Mouse (Mus musculus) adrenal gland, postnatal 25 days (tissue): ENCODE measurements around the gene Card11. TPM values are rescaled to one million over a fixed set of nuclear protein-coding genes. Genes with fewer than 3 reads are reported as not detected.

Experiments
- DNase-seq: peaks from one replicate; pipeline ENCODE4 v3.0.0; 2021; ENCODE audit warnings: mixed read lengths
- long read RNA-seq: library from polyadenylated mRNA; stranded (forward); transcript quantifications from one replicate; pipeline ENCODE4 v2.0.0, GENCODE M21; 2021
- total RNA-seq: library from RNA; stranded (reverse); gene quantifications from 2 replicates; pipeline ENCODE4 v1.2.3, GENCODE M21; 2021

Gene Card11
- total RNA-seq, result 0.30 TPM in 1 of 2 replicates, not detected in the other
- long read RNA-seq, result 0 reads

- no peak for DNase-seq
These were observed at the start of gene Card11 for GRCm38 (mm10) chr5:141000349-141000748. Gene Card11 (minus strand): TSS chr5:141000582.

GRCm38 (mm10) chr5:141047651-141048218 lies 47.4 kb upstream of the Card11 start:
- DNase-seq, result no peak

GRCm38 (mm10) chr5:141044976-141045375 lies 44.6 kb upstream of the Card11 start:
- no peak for DNase-seq

GRCm38 (mm10) chr5:141043654-141044447 lies 43.5 kb upstream of the Card11 start:
- no peak for DNase-seq

GRCm38 (mm10) chr5:141042406-141042805 lies 42.0 kb upstream of the Card11 start:
- no peak for DNase-seq

GRCm38 (mm10) chr5:141040846-141041245 lies 40.5 kb upstream of the Card11 start:
- no peak for DNase-seq

GRCm38 (mm10) chr5:141038342-141038741 lies 38.0 kb upstream of the Card11 start:
- no peak for DNase-seq

- DNase-seq, result no peak
These were observed 35.0 kb upstream of the Card11 start for GRCm38 (mm10) chr5:141035346-141035745.

GRCm38 (mm10) chr5:141034301-141034700 lies 33.9 kb upstream of the Card11 start:
- DNase-seq, result no peak

- DNase-seq, result no peak
These were observed 32.6 kb upstream of the Card11 start for GRCm38 (mm10) chr5:141033001-141033400.

- DNase-seq, result no peak
These were observed 29.0 kb upstream of the Card11 start for GRCm38 (mm10) chr5:141029364-141029763.

- DNase-seq, result no peak
These were observed 25.3 kb upstream of the Card11 start for GRCm38 (mm10) chr5:141025635-141026034.

GRCm38 (mm10) chr5:141024435-141024834 lies 24.1 kb upstream of the Card11 start:
- no peak for DNase-seq

- DNase-seq, result no peak
These were observed 17.7 kb upstream of the Card11 start for GRCm38 (mm10) chr5:141017927-141018700.

- no peak for DNase-seq
These were observed 15.7 kb upstream of the Card11 start for GRCm38 (mm10) chr5:141016082-141016481.

GRCm38 (mm10) chr5:141014216-141014615 lies 13.8 kb upstream of the Card11 start:
- DNase-seq, result no peak

GRCm38 (mm10) chr5:141013465-141013864 lies 13.1 kb upstream of the Card11 start:
- no peak for DNase-seq

- DNase-seq, result no peak
These were observed 5.1 kb upstream of the Card11 start for GRCm38 (mm10) chr5:141005491-141005890.

- no peak for DNase-seq
These were observed 3.8 kb upstream of the Card11 start for GRCm38 (mm10) chr5:141004078-141004763.

- no peak for DNase-seq
These were observed 1.2 kb downstream of the Card11 start for GRCm38 (mm10) chr5:140999178-140999672.

GRCm38 (mm10) chr5:140997767-140998166 lies 2.6 kb downstream of the Card11 start:
- DNase-seq, result no peak
